Mouse (Mus musculus): ENCODE results near the gene Mier1.

- TF ChIP-seq CTCF (IDR thresholded peaks at IDR 0.05; ENCODE audit: low read depth), result no peak
- TF ChIP-seq EP300 (IDR thresholded peaks at IDR 0.05; ENCODE audit: low read depth), result no peak
These were observed 5.8 kb downstream of the Mier1 start for GRCm38 (mm10) chr4:103120028-103120384.
